Mouse (Mus musculus) spleen, adult 2 months (tissue): Measurements from ENCODE around the gene Efcab11. TPM values are rescaled to one million over a fixed set of nuclear protein-coding genes. Genes with fewer than 3 reads are reported as not detected.

ENCODE experiments used
- DNase-seq, 2 experiments: peaks; one replicate each; pipeline versions ENCODE4 v3.0.0 to v3.0.0-alpha.2; 2012 to 2021; ENCODE audit warnings: low spot score in 2 of 2, low read depth in 1 of 2
- H3K27ac ChIP-seq: fragments of 200-500 bp; 2 replicates; pipeline ENCODE4 v1.5.1; 2012; ENCODE audit warnings: low read length, inconsistent platforms; ENCODE audit not compliant: insufficient read depth
- H3K27me3 ChIP-seq: fragments of 200-500 bp; 2 replicates; pipeline ENCODE4 v1.6.1; 2012; ENCODE audit warnings: mild to moderate bottlenecking, moderate library complexity, low read length, inconsistent platforms; ENCODE audit not compliant: control insufficient read depth, insufficient read depth
- H3K36me3 ChIP-seq: fragments of 200-500 bp; 2 replicates; pipeline ENCODE4 v1.6.1; 2012; ENCODE audit warnings: mild to moderate bottlenecking, low read length, inconsistent platforms; ENCODE audit not compliant: control insufficient read depth, insufficient read depth
- H3K4me1 ChIP-seq: fragments of 200-500 bp; 2 replicates; pipeline ENCODE4 v1.6.1; 2011; ENCODE audit warnings: inconsistent platforms; ENCODE audit not compliant: control insufficient read depth, insufficient read depth, insufficient read length
- H3K4me3 ChIP-seq: fragments of 200-500 bp; 2 replicates; pipeline ENCODE4 v1.5.1; 2011; ENCODE audit warnings: mild to moderate bottlenecking, inconsistent platforms; ENCODE audit not compliant: insufficient read depth, insufficient read length; ENCODE audit errors: extremely low read depth
- CTCF ChIP-seq: fragments of 200-500 bp; IDR thresholded peaks from 2 replicates; pipeline ENCODE4 v1.5.1; 2011; ENCODE audit warnings: mild to moderate bottlenecking, inconsistent platforms; ENCODE audit not compliant: insufficient read depth, insufficient read length, insufficient replicate concordance; ENCODE audit errors: extremely low read depth
- POLR2A ChIP-seq: fragments of 200-500 bp; IDR thresholded peaks from 2 replicates; pipeline ENCODE4 v1.6.1; 2011; ENCODE audit warnings: low read depth, low read length, inconsistent platforms
- WGBS: fragments of 180-500 bp; shearing (Covaris S2); methylation state at CpG from one replicate; pipeline ENCODE4 v1.1.7; 2018; 5-methylcytosine and 5-hydroxymethylcytosine counted together
- polyA plus RNA-seq: library from polyadenylated mRNA; depleted of rRNA; stranded (reverse); fragments of >200 nt; gene quantifications from 2 replicates; pipeline ENCODE4 v1.2.3, GENCODE M21; 2012

Gene Efcab11
- polyA plus RNA-seq, 1 experiment, result 0.34 TPM

GRCm38 (mm10) chr12:99921045-99921444, 36.8 kb upstream of the Efcab11 start:
- H3K27me3 ChIP-seq, result no peaks in the 10 kb centered on the region
- no peak overlapping the region for H3K4me3 ChIP-seq
- DNase-seq, result no peak
- WGBS, result 94% methylated on average over 3 of the region's 3 CpGs
- peaks cover 8% of the 10 kb centered on the region for H3K36me3 ChIP-seq
- no peak overlapping the region for H3K27ac ChIP-seq
- H3K4me1 ChIP-seq, result no peaks in the 10 kb centered on the region
- TF ChIP-seq CTCF (no peak), POLR2A (no peak)

DNA sequence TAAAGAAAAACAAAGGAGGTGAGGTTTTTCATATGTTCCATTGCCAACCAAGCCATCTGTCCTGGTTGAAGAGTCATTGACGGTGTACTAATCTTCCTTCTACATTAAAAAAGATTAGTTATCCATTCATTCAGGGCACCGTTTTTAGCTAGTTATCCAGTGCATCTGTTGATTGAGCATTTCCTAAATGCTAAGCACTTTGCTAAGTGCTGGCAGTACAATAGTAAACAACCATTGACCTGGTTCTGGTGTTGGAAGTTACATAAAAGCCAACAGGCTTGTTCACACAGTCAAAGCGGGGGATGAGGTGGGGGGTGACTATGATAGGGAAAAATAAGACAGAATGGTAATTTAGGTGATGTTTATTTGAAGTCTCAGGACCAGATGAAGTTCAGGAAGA, 35.4 kb upstream of the Efcab11 start:
- Histone ChIP-seq H3K27ac (no peak overlapping the region), H3K4me1 (no peaks in the 10 kb centered on the region), H3K27me3 (no peaks in the 10 kb centered on the region), H3K36me3 (peaks cover 10% of the 10 kb centered on the region), H3K4me3 (no peak overlapping the region)
- TF ChIP-seq CTCF, result no peak
- TF ChIP-seq POLR2A, result no peak
- DNase-seq, result no peak
- WGBS, result 87% methylated on average over 3 of the region's 3 CpGs

GRCm38 (mm10) chr12:99917800-99918427, 33.7 kb upstream of the Efcab11 start:
- H3K27me3 ChIP-seq, result no peaks in the 10 kb centered on the region
- TF ChIP-seq CTCF (no peak), POLR2A (no peak)
- no peak for DNase-seq
- H3K4me3 ChIP-seq, result no peak overlapping the region
- H3K36me3 ChIP-seq, result peaks cover 11% of the 10 kb centered on the region
- WGBS, result 93% methylated on average over 15 of the region's 15 CpGs
- H3K27ac ChIP-seq, result no peak overlapping the region
- H3K4me1 ChIP-seq, result no peaks in the 10 kb centered on the region

DNA sequence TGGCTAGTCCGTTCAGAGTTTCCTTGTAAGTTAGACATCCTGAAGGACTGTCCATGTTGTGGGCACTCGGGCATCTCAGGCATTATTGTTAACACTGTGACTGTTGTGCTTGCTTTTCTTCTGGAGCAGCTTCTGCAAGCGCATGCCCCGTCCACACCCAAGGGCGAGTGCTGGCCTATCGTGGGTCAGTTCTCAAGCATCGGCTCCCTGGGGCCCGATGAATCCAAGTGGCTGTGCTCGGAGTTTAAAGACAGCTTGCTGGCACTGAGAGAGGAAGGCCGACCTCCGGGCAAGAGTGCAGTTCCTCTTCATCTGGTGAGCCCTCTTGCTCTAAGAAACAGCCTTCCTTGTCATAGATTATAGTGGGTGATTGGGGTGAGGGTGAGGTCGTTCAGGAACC, 27.2 kb upstream of the Efcab11 start:
- TF ChIP-seq POLR2A (no peak), CTCF (no peak)
- no peaks in the 10 kb centered on the region for H3K27me3 ChIP-seq
- DNase-seq, result no peak
- H3K4me3 ChIP-seq, result no peak overlapping the region
- H3K36me3 ChIP-seq, result peaks cover 15% of the 10 kb centered on the region
- 84% methylated on average over 12 of the region's 12 CpGs for WGBS
- H3K27ac ChIP-seq, result no peak overlapping the region
- H3K4me1 ChIP-seq, result no peaks in the 10 kb centered on the region

DNA sequence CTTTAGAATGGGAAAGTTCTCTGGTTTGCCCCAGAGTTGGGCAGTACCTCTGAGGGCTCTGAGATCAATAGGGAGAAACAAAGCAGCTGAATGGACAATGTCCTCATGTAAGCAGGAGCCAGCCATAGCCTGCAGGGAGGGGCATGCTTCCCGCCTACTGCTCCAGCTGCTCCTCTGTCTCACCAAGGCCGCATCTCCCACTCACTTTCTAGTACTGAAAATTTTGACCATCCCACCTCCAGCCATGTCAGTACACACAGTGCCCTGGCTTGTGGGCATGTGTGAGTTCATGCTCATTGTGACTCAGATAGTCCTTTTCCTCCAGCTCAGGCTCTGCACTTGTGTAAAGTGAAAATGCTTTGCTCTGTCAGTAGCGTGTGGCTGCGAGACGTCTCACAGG, 20.3 kb upstream of the Efcab11 start:
- Histone ChIP-seq H3K27ac (no peak overlapping the region), H3K4me3 (no peak overlapping the region), H3K4me1 (peaks cover 5% of the 10 kb centered on the region; the same call in 1 of the 2 replicates), H3K36me3 (peaks cover under 1% of the 10 kb centered on the region; the same call in 1 of the 2 replicates), H3K27me3 (no peaks in the 10 kb centered on the region)
- no peak for DNase-seq
- TF ChIP-seq POLR2A, result no peak
- no peak for TF ChIP-seq CTCF
- WGBS, result 99% methylated on average over 5 of the region's 5 CpGs

DNA sequence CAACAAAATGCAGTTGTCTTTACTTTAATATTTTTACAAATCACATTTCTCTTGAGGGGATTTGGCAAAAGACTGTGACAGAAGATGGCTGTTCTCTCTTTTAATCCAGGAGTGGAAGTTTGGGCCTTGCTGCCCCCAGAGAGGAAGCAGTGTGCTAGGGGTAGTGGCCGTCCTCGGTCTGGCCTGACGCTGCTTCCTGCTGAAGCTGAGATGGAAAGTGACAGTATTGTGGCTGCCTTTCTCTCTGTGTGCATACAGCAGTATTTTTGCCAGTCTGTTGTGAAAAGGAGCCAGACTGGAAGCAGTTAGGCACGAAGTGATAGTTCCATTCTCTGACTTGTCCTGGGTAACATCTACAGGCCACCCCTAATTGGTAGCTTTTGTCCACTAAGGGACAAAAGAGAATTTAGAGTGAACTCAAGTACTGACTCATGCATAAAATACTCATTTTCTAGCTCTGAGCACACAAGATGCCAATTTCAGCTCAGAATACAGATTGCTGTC, 18.7 kb upstream of the Efcab11 start:
- Histone ChIP-seq H3K4me1 (peaks cover 5% of the 10 kb centered on the region; the same call in 1 of the 2 replicates), H3K27me3 (no peaks in the 10 kb centered on the region), H3K36me3 (no peaks in the 10 kb centered on the region), H3K4me3 (no peak overlapping the region), H3K27ac (peak overlapping the region; percentile 74)
- WGBS, result 45% methylated on average over 4 of the region's 4 CpGs
- DNase-seq, result peak; percentile 28 to 40
- TF ChIP-seq POLR2A (no peak), CTCF (no peak)

- no peak for TF ChIP-seq CTCF
- TF ChIP-seq POLR2A, result no peak
- H3K27me3 ChIP-seq, result no peaks in the 10 kb centered on the region
- H3K4me1 ChIP-seq, result peaks cover 5% of the 10 kb centered on the region; the same call in 1 of the 2 replicates
- 54% methylated on average over 8 of the region's 8 CpGs for WGBS
- H3K27ac ChIP-seq, result peak overlapping the region; percentile 74
- DNase-seq, result peak in 1 of 2 experiments; percentile 39
- H3K36me3 ChIP-seq, result 0 out of 2 replicates have a peak, but pooled peaks cover 1% of the 10 kb centered on the region
- no peak overlapping the region for H3K4me3 ChIP-seq
These were observed 18.0 kb upstream of the Efcab11 start for GRCm38 (mm10) chr12:99901973-99902866.
